Mouse (Mus musculus): ENCODE results near the gene Cep170.

Cep170 gene

GRCm38 (mm10) chr1:176753861-176754718 lies 59.8 kb downstream of the Cep170 start:
- DNase-seq (ENCODE audit: low spot score in 2 of 2) = no peak

DNA sequence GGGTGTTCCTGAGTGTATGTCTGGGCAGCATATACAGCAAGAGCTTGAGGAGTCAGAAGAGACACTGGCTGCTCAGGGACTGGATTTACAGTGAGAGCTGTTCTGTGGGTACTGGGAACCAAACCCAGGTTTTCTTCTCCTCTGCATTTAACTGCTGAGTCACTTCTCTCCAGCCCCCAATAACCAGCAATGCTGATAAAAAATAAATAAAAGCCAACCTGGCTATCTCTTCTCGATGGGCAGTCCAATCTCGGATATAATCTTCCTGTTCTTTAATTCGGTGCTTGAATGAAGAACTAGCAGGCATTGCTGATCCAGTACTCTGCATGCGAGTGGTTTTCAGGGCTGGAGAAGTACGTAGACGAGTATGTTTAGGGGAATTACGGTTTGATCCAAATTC lies 64.2 kb downstream of the Cep170 start:
- no peak for DNase-seq (ENCODE audit: low spot score in 2 of 2)

- no peak for DNase-seq (ENCODE audit: low spot score in 2 of 2)
Observed at GRCm38 (mm10) chr1:176732834-176733233, 81.0 kb downstream of the Cep170 start.

- no peak for DNase-seq (ENCODE audit: low spot score in 2 of 2)
Observed at GRCm38 (mm10) chr1:176730528-176730927, 83.3 kb downstream of the Cep170 start.

DNA sequence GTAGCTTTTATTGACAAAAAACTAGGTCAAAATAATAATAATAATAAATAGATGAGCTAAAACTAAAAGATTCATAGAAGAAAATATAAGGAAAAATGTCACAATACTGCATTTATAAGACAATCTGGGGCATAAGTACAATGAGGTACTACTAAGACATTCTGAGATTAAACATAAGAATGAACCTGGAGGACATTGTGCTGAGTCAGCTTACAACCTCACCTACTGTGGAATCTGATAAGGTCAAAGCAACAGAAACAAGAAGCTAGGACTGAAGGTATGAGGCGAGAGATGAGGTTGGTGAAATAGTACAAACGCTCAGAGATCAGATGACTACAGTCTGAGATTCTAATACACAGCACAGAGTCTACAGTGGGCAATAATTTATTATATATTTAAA lies 86.5 kb downstream of the Cep170 start:
- DNase-seq (ENCODE audit: low spot score in 2 of 2) = no peak

DNA sequence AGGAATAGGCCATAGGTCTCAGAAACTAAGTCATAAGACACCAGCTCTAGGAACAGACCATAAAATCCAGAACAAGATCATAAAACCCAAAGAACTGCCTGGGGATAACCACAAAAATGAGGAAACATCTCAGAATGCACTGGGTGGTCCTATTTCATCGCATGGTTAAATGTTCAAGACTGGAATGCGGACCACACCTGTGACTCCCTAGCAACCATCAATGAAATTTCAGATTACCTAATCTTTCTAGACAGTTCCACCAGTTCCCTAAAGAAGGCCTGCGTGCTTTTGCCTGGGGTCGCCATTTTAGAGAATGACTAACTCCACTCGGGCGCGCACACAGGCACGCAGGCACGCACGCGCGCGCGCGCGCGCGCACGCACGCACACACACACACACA lies 89.1 kb downstream of the Cep170 start:
- no peak for DNase-seq (ENCODE audit: low spot score in 2 of 2)

DNA sequence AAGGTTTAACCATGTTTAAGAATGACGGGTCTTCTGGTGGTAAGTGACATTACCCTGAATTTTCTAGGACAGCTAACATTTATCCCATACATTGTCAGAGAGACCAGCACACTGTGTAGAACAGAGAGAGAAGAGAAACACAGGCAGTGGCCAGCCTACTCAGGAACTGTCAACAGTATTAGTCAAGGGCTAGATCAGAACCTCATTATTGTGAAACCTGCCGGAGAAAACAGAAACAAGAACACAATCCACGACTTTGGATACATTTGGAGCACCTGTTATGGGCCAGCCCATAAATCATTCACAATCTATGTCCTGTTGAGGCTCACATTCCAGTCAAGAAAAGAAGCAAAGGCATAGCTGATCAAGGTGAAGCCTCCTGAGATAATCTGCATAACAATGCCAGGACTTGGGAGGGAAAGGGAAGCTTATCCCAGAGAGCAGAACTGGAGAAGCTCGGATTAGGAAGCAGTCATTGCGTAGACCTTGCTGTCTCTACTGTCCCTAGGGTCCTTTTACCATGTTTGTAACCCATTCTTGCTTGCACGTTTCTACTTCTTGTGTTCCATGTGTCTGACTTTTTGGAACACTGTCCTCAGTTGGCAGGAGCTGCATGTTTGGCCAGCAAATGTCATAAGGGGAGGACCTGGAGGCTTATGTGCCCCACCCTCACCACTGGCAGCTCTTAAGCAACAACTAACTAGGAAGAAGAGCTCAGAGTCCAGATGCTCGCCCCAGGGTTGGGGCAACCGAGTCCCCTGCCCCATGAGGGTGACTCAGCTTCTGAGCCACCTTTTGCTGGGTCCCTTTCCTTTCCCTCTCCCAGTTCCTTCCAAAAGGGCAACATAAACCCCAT lies 89.8 kb downstream of the Cep170 start:
- no peak for DNase-seq (ENCODE audit: low spot score in 2 of 2)

GRCm38 (mm10) chr1:176712436-176712835 lies 101.4 kb downstream of the Cep170 start:
- DNase-seq (ENCODE audit: low spot score in 2 of 2) = peak in 1 of 2 experiments; percentile 36

- no peak for DNase-seq (ENCODE audit: low spot score in 2 of 2)
Observed at GRCm38 (mm10) chr1:176700226-176700625, 113.6 kb downstream of the Cep170 start.

DNA sequence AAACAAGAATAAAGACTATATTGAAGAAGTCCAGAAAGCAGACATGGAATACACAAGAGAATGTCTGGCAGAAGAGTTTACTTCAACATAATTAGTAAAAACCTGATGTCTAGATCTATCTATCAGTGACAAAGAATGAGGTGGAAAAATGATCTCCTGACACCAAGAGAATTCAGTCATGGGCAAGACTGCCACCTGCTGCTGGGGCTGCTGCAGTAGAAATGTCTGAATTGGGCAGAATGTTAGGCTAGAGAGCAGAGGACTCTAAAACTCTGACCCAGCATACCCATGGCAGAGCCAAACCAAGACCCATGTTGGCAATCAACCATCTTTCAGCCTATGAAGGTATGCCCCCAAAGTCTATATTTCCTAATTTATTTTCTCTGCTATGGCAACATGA lies 114.1 kb downstream of the Cep170 start:
- DNase-seq (ENCODE audit: low spot score in 2 of 2) = peak; percentile 49 to 72

GRCm38 (mm10) chr1:176698647-176699046 lies 115.2 kb downstream of the Cep170 start:
- DNase-seq (ENCODE audit: low spot score in 2 of 2) = peak in 1 of 2 experiments; percentile 7

- no peak for DNase-seq (ENCODE audit: low spot score in 2 of 2)
Observed at GRCm38 (mm10) chr1:176697091-176697490, 116.8 kb downstream of the Cep170 start.

DNA sequence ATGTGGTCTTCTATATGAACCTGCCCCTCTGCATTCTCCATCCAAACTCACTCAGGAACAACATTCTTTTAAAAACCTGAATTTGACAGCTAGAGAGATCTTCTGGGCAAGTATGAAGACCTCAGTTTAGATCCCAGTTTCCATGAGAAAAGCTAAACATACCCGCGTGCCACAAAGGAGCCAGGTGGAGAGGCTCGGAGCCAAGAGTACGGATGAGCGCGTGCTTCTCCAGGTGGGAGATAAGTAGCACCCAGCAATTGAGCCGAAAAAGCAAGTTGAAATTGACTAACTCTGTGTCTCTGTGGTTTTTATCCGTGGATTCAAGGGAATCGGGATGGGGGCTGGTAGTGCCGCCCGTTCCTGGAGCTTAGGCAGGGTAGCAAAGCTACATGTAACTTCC lies 122.8 kb downstream of the Cep170 start:
- DNase-seq (ENCODE audit: low spot score in 2 of 2) = no peak

DNA sequence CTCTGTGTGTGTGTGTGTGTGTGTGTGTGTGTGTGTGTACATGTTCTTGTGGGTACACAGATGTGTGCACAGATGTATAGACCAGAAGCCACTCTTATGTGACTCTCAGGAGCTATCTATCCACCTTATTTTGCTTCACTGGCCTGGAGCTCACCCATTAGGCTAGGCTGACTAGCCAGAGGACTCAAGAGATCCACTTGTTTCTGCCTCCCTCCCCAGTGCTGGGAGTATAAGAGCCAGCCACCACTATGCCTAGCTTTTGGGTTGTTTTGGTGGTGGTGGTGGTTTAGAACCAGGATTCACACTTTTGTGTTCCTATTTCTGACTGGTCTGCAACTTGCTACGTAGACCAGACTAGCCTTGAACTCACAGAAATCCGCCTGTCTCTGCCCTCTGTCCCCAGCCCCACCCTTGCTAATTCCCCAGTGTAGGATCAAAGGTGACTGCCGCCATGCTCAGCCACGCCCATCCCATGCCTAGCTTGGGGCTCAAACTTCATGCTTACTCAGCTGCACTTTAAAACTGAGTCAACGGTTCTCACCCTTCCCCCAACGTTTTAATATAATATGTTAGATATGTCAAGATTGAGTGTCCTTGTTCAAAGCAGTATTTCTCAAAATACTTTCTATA lies 125.5 kb downstream of the Cep170 start:
- no peak for DNase-seq (ENCODE audit: low spot score in 2 of 2)

Measured in frontal cortex, postnatal 36 days (tissue).